Mouse (Mus musculus): ENCODE results near the gene Dnah6.

DNA sequence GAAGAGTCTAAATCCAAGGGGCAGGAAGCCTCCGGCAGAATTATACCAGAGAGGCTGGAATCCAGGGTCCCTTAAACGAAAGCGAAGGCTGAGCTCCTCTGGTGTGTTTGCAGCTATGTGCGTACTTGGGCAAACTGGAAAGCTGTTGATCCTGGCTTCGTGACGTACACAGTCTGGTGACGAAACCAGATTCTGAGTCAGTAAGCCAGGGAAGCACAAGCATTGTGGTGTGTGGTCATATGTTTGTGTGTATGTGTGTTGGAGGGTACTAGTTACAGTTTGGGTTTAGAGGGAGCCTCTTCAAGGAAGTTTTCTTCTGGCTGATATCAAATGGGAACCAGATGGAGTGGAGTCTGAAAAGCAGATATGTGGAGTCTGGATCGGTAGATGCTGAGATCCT lies 208.5 kb downstream of the Dnah6 start:
- no peak for TF ChIP-seq POLR2A (IDR thresholded peaks at IDR 0.05; ENCODE audit: insufficient read depth, low read depth, low read length)
- no peak for TF ChIP-seq EP300 (IDR thresholded peaks at IDR 0.05; ENCODE audit: insufficient read depth, low read depth, low read length)
- no peak for TF ChIP-seq CTCF (IDR thresholded peaks at IDR 0.05)

Measured in heart, adult 2 months (tissue).